16 mouse cellular contexts compared by ENCODE assay signal in the genomic region with DNA sequence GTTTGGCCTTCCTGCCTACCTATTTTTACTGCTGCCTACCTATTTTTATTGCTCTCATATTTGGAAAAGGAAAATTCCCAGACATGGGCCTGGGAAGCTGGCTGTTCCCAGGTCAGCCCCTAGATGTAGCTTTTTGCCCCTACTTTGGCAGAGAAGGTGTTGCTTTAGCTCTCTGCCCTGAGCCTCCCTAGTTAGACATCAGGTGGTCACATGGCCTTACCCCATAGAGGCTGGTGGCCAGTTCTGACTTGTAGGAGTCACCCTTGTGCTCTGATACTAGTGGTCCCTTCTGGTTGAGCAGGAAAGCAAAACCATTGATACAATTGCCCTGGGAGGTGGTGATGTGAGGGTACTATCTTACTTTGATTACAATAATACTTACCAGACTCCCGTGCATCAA.
"Had no signal": no experiment of that assay in that cellular context is flagged by ENCODE, and none has a peak within 500 bp of the region (broad histone marks: within the 10 kb centered on the region; RNA-seq: fewer than 3 reads in every experiment).

No protein-coding gene starts in this region.

- H3K27ac ChIP-seq: midbrain, embryonic 10.5 days; midbrain, embryonic 12.5 days; neural tube, embryonic 13.5 days; neural tube, embryonic 15.5 days had no signal

- H3K4me2 ChIP-seq: lung, embryonic 14.5 days; midbrain, embryonic 12.5 days; neural tube, embryonic 13.5 days; neural tube, embryonic 15.5 days had no signal

- H3K9me3 ChIP-seq: midbrain, embryonic 10.5 days; midbrain, embryonic 12.5 days; neural tube, embryonic 13.5 days; neural tube, embryonic 15.5 days had no signal

- H3K27me3 ChIP-seq: midbrain, embryonic 12.5 days; neural tube, embryonic 13.5 days; neural tube, embryonic 15.5 days had no signal

- H3K36me3 ChIP-seq: midbrain, embryonic 10.5 days; midbrain, embryonic 12.5 days; neural tube, embryonic 13.5 days; neural tube, embryonic 15.5 days had no signal

- H3K4me3 ChIP-seq: midbrain, embryonic 10.5 days; midbrain, embryonic 12.5 days; myocyte; neural tube, embryonic 13.5 days; neural tube, embryonic 15.5 days had no signal

- H3K9ac ChIP-seq: lung, embryonic 14.5 days; midbrain, embryonic 12.5 days; neural tube, embryonic 13.5 days; neural tube, embryonic 15.5 days had no signal

- H3K4me1 ChIP-seq: midbrain, embryonic 10.5 days; midbrain, embryonic 12.5 days; neural tube, embryonic 13.5 days; neural tube, embryonic 15.5 days had no signal

- ATAC-seq: midbrain, embryonic 16.5 days had no signal

- DNase-seq: midbrain, embryonic 14.5 days; retina, postnatal 1 day; right cerebral cortex, adult 18-20 months; right cerebral cortex, postnatal 25 days; right cerebral cortex, postnatal 4 days; spleen, adult 18-20 months; thymus, adult 18-20 months; thymus, postnatal 14 days; thymus, postnatal 36 days had no signal
